Mouse (Mus musculus): ENCODE data around the gene B4galt5. TPM values are rescaled to one million over a fixed set of nuclear protein-coding genes. Genes with fewer than 3 reads are reported as not detected.

Gene B4galt5
- total RNA-seq, 1 experiment: 40.5 TPM

- Histone ChIP-seq H3K27ac (ENCODE audit: insufficient read depth, low read depth, low read length, poor library complexity, severe bottlenecking) (no peak overlapping the region), H3K9me3 (ENCODE audit: control insufficient read depth, insufficient read depth, low read depth, low read length) (no peaks in the 10 kb centered on the region), H3K4me3 (ENCODE audit: insufficient read depth in 1 of 2, low read depth in 1 of 2, low read length in 2 of 2, poor library complexity in 1 of 2, severe bottlenecking in 1 of 2) (no peak overlapping the region), H3K4me1 (ENCODE audit: control insufficient read depth in 2 of 2, insufficient read depth in 2 of 2, low read length in 2 of 2, poor library complexity in 1 of 2) (peaks cover 10 to 11% of the 10 kb centered on the region in 2 experiments; a peak in 3 of 4 replicates), H3K36me3 (ENCODE audit: control insufficient read depth, insufficient read depth, low read length, poor library complexity, severe bottlenecking) (no peaks in the 10 kb centered on the region), H3K9ac (ENCODE audit: insufficient read depth, low read depth, low read length, poor library complexity, severe bottlenecking) (no peak overlapping the region)
- TF ChIP-seq ZC3H11A (IDR thresholded peaks at IDR 0.05; ENCODE audit: borderline replicate concordance, low read depth, low read length) (no peak), MAFK (IDR thresholded peaks at IDR 0.05; ENCODE audit: insufficient read depth, low read depth, low read length) (no peak), CHD2 (IDR thresholded peaks at IDR 0.05; ENCODE audit: low read depth, low read length) (no peak), ZNF384 (IDR thresholded peaks at IDR 0.05; ENCODE audit: low read depth, low read length) (no peak), HCFC1 (IDR thresholded peaks at IDR 0.05; ENCODE audit: borderline replicate concordance, insufficient read depth, low read length) (no peak)
- no peak for DNase-seq (ENCODE audit: low read depth, low spot score)
- in situ Hi-C loops (cut with MboI; ENCODE audit: low sequenced_read_pairs in 2 of 2, unreplicated experiment in 2 of 2): no loop called here
These were observed 25.3 kb upstream of the B4galt5 start for GRCm38 (mm10) chr2:167374191-167374805.

DNA sequence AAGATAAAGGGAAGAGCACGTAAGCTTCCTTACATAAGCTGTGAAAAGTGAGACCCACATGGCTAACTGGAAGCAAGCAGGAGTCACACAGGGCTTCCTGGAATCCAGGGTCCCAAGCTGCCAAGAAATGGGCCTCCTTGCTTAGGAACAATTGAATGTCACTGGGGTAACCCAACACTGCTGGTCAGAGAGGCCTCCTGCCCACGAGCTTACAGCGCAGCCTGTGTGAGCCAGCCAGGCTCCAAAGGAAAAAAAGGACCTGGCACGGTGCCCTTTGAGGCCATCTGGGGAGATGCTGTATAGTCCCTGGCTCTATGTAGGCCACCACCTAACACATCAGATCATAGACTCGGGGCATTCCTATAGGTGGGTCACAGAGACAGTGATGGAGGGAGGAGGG lies 24.3 kb upstream of the B4galt5 start:
- Histone ChIP-seq H3K4me3 (ENCODE audit: insufficient read depth in 1 of 2, low read depth in 1 of 2, low read length in 2 of 2, poor library complexity in 1 of 2, severe bottlenecking in 1 of 2) (no peak overlapping the region), H3K9ac (ENCODE audit: insufficient read depth, low read depth, low read length, poor library complexity, severe bottlenecking) (no peak overlapping the region), H3K9me3 (ENCODE audit: control insufficient read depth, insufficient read depth, low read depth, low read length) (no peaks in the 10 kb centered on the region), H3K27ac (ENCODE audit: insufficient read depth, low read depth, low read length, poor library complexity, severe bottlenecking) (no peak overlapping the region), H3K4me1 (ENCODE audit: control insufficient read depth in 2 of 2, insufficient read depth in 2 of 2, low read length in 2 of 2, poor library complexity in 1 of 2) (peaks cover 2 to 4% of the 10 kb centered on the region in 2 experiments; a peak in 3 of 4 replicates), H3K36me3 (ENCODE audit: control insufficient read depth, insufficient read depth, low read length, poor library complexity, severe bottlenecking) (no peaks in the 10 kb centered on the region)
- no peak for DNase-seq (ENCODE audit: low read depth, low spot score)
- in situ Hi-C loops (cut with MboI; ENCODE audit: low sequenced_read_pairs in 2 of 2, unreplicated experiment in 2 of 2): no loop called here
- TF ChIP-seq ZNF384 (IDR thresholded peaks at IDR 0.05; ENCODE audit: low read depth, low read length) (no peak), HCFC1 (IDR thresholded peaks at IDR 0.05; ENCODE audit: borderline replicate concordance, insufficient read depth, low read length) (no peak), ZC3H11A (IDR thresholded peaks at IDR 0.05; ENCODE audit: borderline replicate concordance, low read depth, low read length) (no peak), CHD2 (IDR thresholded peaks at IDR 0.05; ENCODE audit: low read depth, low read length) (no peak), MAFK (IDR thresholded peaks at IDR 0.05; ENCODE audit: insufficient read depth, low read depth, low read length) (no peak)

GRCm38 (mm10) chr2:167371506-167371905 lies 22.5 kb upstream of the B4galt5 start:
- peaks cover 0 to 2% of the 10 kb centered on the region in 2 experiments; a peak in 3 of 4 replicates for H3K4me1 ChIP-seq (ENCODE audit: control insufficient read depth in 2 of 2, insufficient read depth in 2 of 2, low read length in 2 of 2, poor library complexity in 1 of 2)
- no peaks in the 10 kb centered on the region for H3K9me3 ChIP-seq (ENCODE audit: control insufficient read depth, insufficient read depth, low read depth, low read length)
- TF ChIP-seq HCFC1 (IDR thresholded peaks at IDR 0.05; ENCODE audit: borderline replicate concordance, insufficient read depth, low read length) (no peak), MAFK (IDR thresholded peaks at IDR 0.05; ENCODE audit: insufficient read depth, low read depth, low read length) (no peak), ZC3H11A (IDR thresholded peaks at IDR 0.05; ENCODE audit: borderline replicate concordance, low read depth, low read length) (no peak), CHD2 (IDR thresholded peaks at IDR 0.05; ENCODE audit: low read depth, low read length) (no peak), ZNF384 (IDR thresholded peaks at IDR 0.05; ENCODE audit: low read depth, low read length) (no peak)
- no peaks in the 10 kb centered on the region for H3K36me3 ChIP-seq (ENCODE audit: control insufficient read depth, insufficient read depth, low read length, poor library complexity, severe bottlenecking)
- no peak for DNase-seq (ENCODE audit: low read depth, low spot score)
- no peak overlapping the region for H3K9ac ChIP-seq (ENCODE audit: insufficient read depth, low read depth, low read length, poor library complexity, severe bottlenecking)
- no peak overlapping the region for H3K27ac ChIP-seq (ENCODE audit: insufficient read depth, low read depth, low read length, poor library complexity, severe bottlenecking)
- H3K4me3 ChIP-seq (ENCODE audit: insufficient read depth in 1 of 2, low read depth in 1 of 2, low read length in 2 of 2, poor library complexity in 1 of 2, severe bottlenecking in 1 of 2): no peak overlapping the region
- in situ Hi-C loops (cut with MboI; ENCODE audit: low sequenced_read_pairs in 2 of 2, unreplicated experiment in 2 of 2): no loop called here

DNA sequence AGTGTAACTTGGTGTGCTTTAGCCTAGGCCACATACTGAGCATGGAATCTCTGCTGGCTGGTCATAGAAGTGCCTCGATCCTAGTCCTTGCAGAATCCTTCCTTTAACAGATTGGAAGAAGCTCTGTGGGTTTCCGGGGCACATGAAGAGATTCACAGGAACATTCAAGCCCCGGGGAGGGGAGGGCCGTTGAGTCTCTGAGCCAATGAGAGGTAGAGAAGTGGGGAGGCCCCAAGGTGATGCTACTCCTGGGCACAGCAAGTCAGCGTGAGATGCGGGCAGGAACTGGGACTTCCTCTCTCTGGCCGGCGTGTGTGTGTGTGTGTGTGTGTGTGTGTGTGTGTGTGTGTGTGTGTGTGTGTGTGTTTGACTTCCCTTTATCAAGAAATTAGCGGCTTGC lies 19.3 kb upstream of the B4galt5 start:
- H3K36me3 ChIP-seq (ENCODE audit: control insufficient read depth, insufficient read depth, low read length, poor library complexity, severe bottlenecking): no peaks in the 10 kb centered on the region
- in situ Hi-C loops (cut with MboI; ENCODE audit: low sequenced_read_pairs in 2 of 2, unreplicated experiment in 2 of 2): no loop called here
- peak overlapping the region; percentile 34; the same call in 1 of the 2 replicates for H3K27ac ChIP-seq (ENCODE audit: insufficient read depth, low read depth, low read length, poor library complexity, severe bottlenecking)
- peak overlapping the region; percentile 40; the same call in 1 of the 2 replicates for H3K9ac ChIP-seq (ENCODE audit: insufficient read depth, low read depth, low read length, poor library complexity, severe bottlenecking)
- H3K4me1 ChIP-seq (ENCODE audit: control insufficient read depth in 2 of 2, insufficient read depth in 2 of 2, low read length in 2 of 2, poor library complexity in 1 of 2): peaks cover 0 to 7% of the 10 kb centered on the region in 2 experiments; a peak in 2 of 4 replicates
- no peak for TF ChIP-seq ZC3H11A (IDR thresholded peaks at IDR 0.05; ENCODE audit: borderline replicate concordance, low read depth, low read length)
- TF ChIP-seq ZNF384 (IDR thresholded peaks at IDR 0.05; ENCODE audit: low read depth, low read length): no peak
- TF ChIP-seq HCFC1 (IDR thresholded peaks at IDR 0.05; ENCODE audit: borderline replicate concordance, insufficient read depth, low read length): no peak
- DNase-seq (ENCODE audit: low read depth, low spot score): no peak
- H3K4me3 ChIP-seq (ENCODE audit: insufficient read depth in 1 of 2, low read depth in 1 of 2, low read length in 2 of 2, poor library complexity in 1 of 2, severe bottlenecking in 1 of 2): peak overlapping the region; percentile 4 to 54
- H3K9me3 ChIP-seq (ENCODE audit: control insufficient read depth, insufficient read depth, low read depth, low read length): no peaks in the 10 kb centered on the region
